Mouse (Mus musculus): Measurements from ENCODE around the gene Foxn1. TPM values are rescaled to one million over a fixed set of nuclear protein-coding genes. Genes with fewer than 3 reads are reported as not detected.

Foxn1 gene
- total RNA-seq, 4 experiments from 2014 or later = not detected

GRCm38 (mm10) chr11:78358330-78359007 lies 27.9 kb downstream of the Foxn1 start:
- DNase-seq (ENCODE audit: low spot score) = no peak

GRCm38 (mm10) chr11:78355471-78356238 lies 30.7 kb downstream of the Foxn1 start:
- DNase-seq (ENCODE audit: low spot score) = no peak

- DNase-seq (ENCODE audit: low spot score) = no peak
These were observed 31.5 kb downstream of the Foxn1 start for GRCm38 (mm10) chr11:78354905-78355304.

- no peak for DNase-seq (ENCODE audit: low spot score)
These were observed 33.3 kb downstream of the Foxn1 start for GRCm38 (mm10) chr11:78353081-78353480.

GRCm38 (mm10) chr11:78349441-78350358 lies 36.7 kb downstream of the Foxn1 start:
- DNase-seq (ENCODE audit: low spot score) = no peak

- no peak for DNase-seq (ENCODE audit: low spot score)
These were observed 37.9 kb downstream of the Foxn1 start for GRCm38 (mm10) chr11:78348474-78348873.

GRCm38 (mm10) chr11:78347908-78348307 lies 38.5 kb downstream of the Foxn1 start:
- DNase-seq (ENCODE audit: low spot score) = no peak

GRCm38 (mm10) chr11:78347070-78347754 lies 39.1 kb downstream of the Foxn1 start:
- DNase-seq (ENCODE audit: low spot score) = peak; percentile 70

- DNase-seq (ENCODE audit: low spot score) = no peak
These were observed 39.9 kb downstream of the Foxn1 start for GRCm38 (mm10) chr11:78346326-78347069.

- no peak for DNase-seq (ENCODE audit: low spot score)
These were observed 40.6 kb downstream of the Foxn1 start for GRCm38 (mm10) chr11:78345801-78346200.

- DNase-seq (ENCODE audit: low spot score) = peak; percentile 52
These were observed 41.3 kb downstream of the Foxn1 start for GRCm38 (mm10) chr11:78344890-78345715.

GRCm38 (mm10) chr11:78344328-78344889 lies 41.9 kb downstream of the Foxn1 start:
- DNase-seq (ENCODE audit: low spot score) = no peak

GRCm38 (mm10) chr11:78343381-78344327 lies 42.7 kb downstream of the Foxn1 start, which contains the start of gene Unc119:
TSS of gene Unc119 (plus strand) at chr11:78343482.
- DNase-seq (ENCODE audit: low spot score) = peak; percentile 60

- no peak for DNase-seq (ENCODE audit: low spot score)
These were observed 44.7 kb downstream of the Foxn1 start for GRCm38 (mm10) chr11:78341702-78342101.

GRCm38 (mm10) chr11:78337040-78337439 lies 49.3 kb downstream of the Foxn1 start:
- no peak for DNase-seq (ENCODE audit: low spot score)

GRCm38 (mm10) chr11:78333992-78334391 lies 52.4 kb downstream of the Foxn1 start:
- no peak for DNase-seq (ENCODE audit: low spot score)

- DNase-seq (ENCODE audit: low spot score) = no peak
These were observed 53.7 kb downstream of the Foxn1 start for GRCm38 (mm10) chr11:78332676-78333075.

GRCm38 (mm10) chr11:78328512-78329056 lies 57.8 kb downstream of the Foxn1 start:
- DNase-seq (ENCODE audit: low spot score) = no peak

All from heart, adult 8-10 months (tissue).